Mouse (Mus musculus): Measurements from ENCODE around the gene Dnmt3a. TPM values are rescaled to one million over a fixed set of nuclear protein-coding genes. Genes with fewer than 3 reads are reported as not detected.

Gene Dnmt3a
- polyA plus RNA-seq, 1 experiment = 41.5 TPM

DNA sequence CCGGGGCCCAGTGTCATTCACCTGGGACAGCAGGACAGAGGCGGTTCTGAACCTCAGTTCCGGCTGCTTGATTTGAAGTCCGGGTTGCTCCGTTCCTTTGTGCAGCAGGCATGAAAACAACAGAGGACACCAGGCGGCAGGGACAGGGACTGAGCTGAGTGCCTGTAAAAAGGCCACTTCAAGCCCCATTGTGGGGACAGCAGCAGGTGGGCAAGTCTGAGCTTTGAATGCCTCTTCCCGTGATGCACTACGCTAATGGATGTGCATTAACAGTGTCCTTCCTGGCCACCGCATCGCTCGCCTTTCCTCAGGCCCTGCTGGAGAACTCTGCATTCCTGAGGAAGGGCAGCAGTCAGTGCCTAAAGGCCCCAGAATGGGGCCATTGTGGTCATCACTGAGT, 136.2 kb downstream of the Dnmt3a start:
- 72% methylated on average over 11 of the region's 11 CpGs for WGBS
- H3K4me1 ChIP-seq (ENCODE audit: control insufficient read depth, insufficient read depth, low read length) = no peaks in the 10 kb centered on the region
- no peak overlapping the region for H3K27ac ChIP-seq (ENCODE audit: control insufficient read depth, insufficient read depth, low read depth, low read length, poor library complexity)
- H3K4me3 ChIP-seq (replicated peaks; ENCODE audit: control insufficient read depth, low read depth, low read length) = no peak overlapping the region
- no peak for TF ChIP-seq CTCF (IDR thresholded peaks at IDR 0.05; ENCODE audit: control insufficient read depth, insufficient read depth, low read length)
- TF ChIP-seq POLR2A (IDR thresholded peaks at IDR 0.05; ENCODE audit: borderline replicate concordance, control insufficient read depth, low read depth, low read length) = no peak

DNA sequence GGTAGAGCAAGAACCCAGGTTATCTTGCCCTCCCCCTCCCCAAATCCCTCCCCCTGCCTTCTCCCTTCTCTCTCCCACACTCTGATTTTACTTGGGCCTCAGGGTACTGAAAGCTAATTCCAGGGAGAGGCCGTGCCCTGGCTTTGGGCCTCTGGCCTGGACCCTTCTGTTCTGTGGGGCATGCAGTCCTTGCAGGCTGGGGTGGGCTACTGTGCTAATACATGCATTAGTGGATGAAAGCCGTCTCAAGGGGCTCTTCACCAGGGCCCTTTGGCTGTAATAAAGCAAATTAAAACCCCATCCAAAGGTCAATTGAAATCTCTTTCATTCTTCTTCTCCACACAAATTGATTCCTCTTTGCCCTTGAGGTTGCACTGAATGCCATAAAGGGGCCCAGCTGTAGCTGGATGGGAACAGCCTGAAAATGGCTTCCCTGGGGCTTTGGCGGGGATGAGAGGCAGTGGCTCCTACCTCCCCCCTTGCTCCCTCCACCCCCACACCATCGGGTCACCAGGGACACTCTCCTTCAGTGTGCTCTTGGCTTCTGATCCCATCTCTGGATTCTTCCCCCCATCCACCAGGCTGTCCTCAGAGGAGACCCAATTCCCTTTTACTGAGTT, 138.8 kb downstream of the Dnmt3a start:
- 74% methylated on average over 4 of the region's 4 CpGs for WGBS
- no peaks in the 10 kb centered on the region for H3K4me1 ChIP-seq (ENCODE audit: control insufficient read depth, insufficient read depth, low read length)
- H3K4me3 ChIP-seq (replicated peaks; ENCODE audit: control insufficient read depth, low read depth, low read length) = no peak overlapping the region
- no peak for TF ChIP-seq CTCF (IDR thresholded peaks at IDR 0.05; ENCODE audit: control insufficient read depth, insufficient read depth, low read length)
- TF ChIP-seq POLR2A (IDR thresholded peaks at IDR 0.05; ENCODE audit: borderline replicate concordance, control insufficient read depth, low read depth, low read length) = no peak
- no peak overlapping the region for H3K27ac ChIP-seq (ENCODE audit: control insufficient read depth, insufficient read depth, low read depth, low read length, poor library complexity)

DNA sequence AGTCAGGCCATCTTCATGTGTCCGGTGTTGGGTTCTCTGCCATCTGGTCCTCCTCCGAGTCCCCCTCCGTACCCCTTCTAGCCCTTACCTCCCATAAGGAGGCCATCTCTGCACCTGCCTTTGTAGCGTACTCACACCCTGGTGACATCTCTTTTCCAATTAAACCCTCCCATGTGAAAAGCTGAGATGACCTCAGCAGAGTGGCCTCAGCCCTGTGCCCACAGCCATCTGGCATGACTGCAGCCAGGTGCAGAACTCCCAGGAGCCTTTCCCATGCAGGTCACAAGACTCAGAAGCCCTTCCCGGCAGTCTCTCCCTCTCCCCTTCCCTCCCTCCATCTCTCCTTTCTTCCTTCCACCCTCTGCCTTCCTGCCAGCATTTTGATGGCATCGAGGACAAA, 141.7 kb downstream of the Dnmt3a start:
- whole genome bisulfite sequencing = 68% methylated on average over 6 of the region's 6 CpGs
- H3K4me3 ChIP-seq (replicated peaks; ENCODE audit: control insufficient read depth, low read depth, low read length) = no peak overlapping the region
- no peaks in the 10 kb centered on the region for H3K4me1 ChIP-seq (ENCODE audit: control insufficient read depth, insufficient read depth, low read length)
- TF ChIP-seq POLR2A (IDR thresholded peaks at IDR 0.05; ENCODE audit: borderline replicate concordance, control insufficient read depth, low read depth, low read length) (no peak), CTCF (IDR thresholded peaks at IDR 0.05; ENCODE audit: control insufficient read depth, insufficient read depth, low read length) (no peak)
- H3K27ac ChIP-seq (ENCODE audit: control insufficient read depth, insufficient read depth, low read depth, low read length, poor library complexity) = no peak overlapping the region

DNA sequence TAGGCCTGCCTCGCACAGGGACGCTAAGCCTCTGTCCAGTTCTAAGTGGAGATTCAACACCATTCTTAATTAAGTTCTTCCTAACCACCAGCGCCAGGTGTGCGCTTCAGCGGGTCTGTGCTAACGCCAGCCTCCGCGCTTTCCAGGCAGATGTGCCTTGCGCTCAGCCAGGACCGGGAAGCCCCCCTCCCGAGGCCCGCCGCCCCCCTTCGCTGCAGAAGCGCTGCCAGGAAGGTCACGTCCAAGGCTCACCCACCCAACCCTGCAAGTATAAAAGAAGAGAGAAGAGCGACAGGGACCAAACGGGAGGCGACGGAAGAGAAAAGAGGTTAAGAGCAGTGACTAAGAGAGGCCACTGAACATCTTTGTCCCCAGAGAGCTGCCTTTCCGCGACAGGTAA, 148.8 kb downstream of the Dnmt3a start, which contains the start of gene Pomc:
Pomc (plus strand) TSS at position 301 of the 400 bp plus-strand sequence.
- TF ChIP-seq CTCF (IDR thresholded peaks at IDR 0.05; ENCODE audit: control insufficient read depth, insufficient read depth, low read length) (no peak), POLR2A (IDR thresholded peaks at IDR 0.05; ENCODE audit: borderline replicate concordance, control insufficient read depth, low read depth, low read length) (no peak)
- H3K4me3 ChIP-seq (replicated peaks; ENCODE audit: control insufficient read depth, low read depth, low read length) = no peak within 1 kb of the TSS
- WGBS = 33% methylated on average over 22 of the region's 22 CpGs
- no peak within 1 kb of the TSS for H3K27ac ChIP-seq (ENCODE audit: control insufficient read depth, insufficient read depth, low read depth, low read length, poor library complexity)
- no peaks in the 10 kb centered on the region; the same call in 1 of the 2 replicates for H3K4me1 ChIP-seq (ENCODE audit: control insufficient read depth, insufficient read depth, low read length)

DNA sequence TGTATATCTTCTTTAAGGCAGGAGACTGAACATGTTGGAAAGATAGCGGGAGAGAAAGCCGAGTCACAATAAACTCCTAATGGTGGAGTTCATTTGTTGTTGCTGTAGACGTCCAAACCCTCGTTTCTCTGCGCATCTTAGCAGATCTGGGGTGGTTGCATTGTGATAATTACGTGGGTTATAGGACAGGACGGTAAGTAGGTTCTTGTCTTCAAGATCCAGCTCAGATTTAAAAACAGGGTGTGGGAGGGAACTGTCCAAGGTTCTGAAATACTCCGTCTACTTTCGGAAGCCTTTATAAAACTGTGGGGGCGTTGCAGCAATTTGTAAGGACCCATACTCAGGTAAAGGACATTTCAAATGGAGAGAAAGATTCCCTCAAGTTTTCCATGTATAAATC, 149.6 kb downstream of the Dnmt3a start:
- H3K27ac ChIP-seq (ENCODE audit: control insufficient read depth, insufficient read depth, low read depth, low read length, poor library complexity) = no peak overlapping the region
- H3K4me1 ChIP-seq (ENCODE audit: control insufficient read depth, insufficient read depth, low read length) = no peaks in the 10 kb centered on the region; the same call in 1 of the 2 replicates
- TF ChIP-seq POLR2A (IDR thresholded peaks at IDR 0.05; ENCODE audit: borderline replicate concordance, control insufficient read depth, low read depth, low read length) (no peak), CTCF (IDR thresholded peaks at IDR 0.05; ENCODE audit: control insufficient read depth, insufficient read depth, low read length) (no peak)
- WGBS = 32% methylated on average over 10 of the region's 10 CpGs
- no peak overlapping the region for H3K4me3 ChIP-seq (replicated peaks; ENCODE audit: control insufficient read depth, low read depth, low read length)

GRCm38 (mm10) chr12:3956351-3956750, 150.5 kb downstream of the Dnmt3a start:
- TF ChIP-seq CTCF (IDR thresholded peaks at IDR 0.05; ENCODE audit: control insufficient read depth, insufficient read depth, low read length) (no peak), POLR2A (IDR thresholded peaks at IDR 0.05; ENCODE audit: borderline replicate concordance, control insufficient read depth, low read depth, low read length) (no peak)
- 13% methylated on average over 3 of the region's 3 CpGs for WGBS
- no peak overlapping the region for H3K4me3 ChIP-seq (replicated peaks; ENCODE audit: control insufficient read depth, low read depth, low read length)
- no peaks in the 10 kb centered on the region; the same call in 1 of the 2 replicates for H3K4me1 ChIP-seq (ENCODE audit: control insufficient read depth, insufficient read depth, low read length)
- H3K27ac ChIP-seq (ENCODE audit: control insufficient read depth, insufficient read depth, low read depth, low read length, poor library complexity) = no peak overlapping the region

- 4% methylated on average over 53 of the region's 53 CpGs for WGBS
- Histone ChIP-seq H3K4me1 (ENCODE audit: control insufficient read depth, insufficient read depth, low read length) (no peaks in the 10 kb centered on the region; the same call in 1 of the 2 replicates), H3K27ac (ENCODE audit: control insufficient read depth, insufficient read depth, low read depth, low read length, poor library complexity) (no peak overlapping the region), H3K4me3 (replicated peaks; ENCODE audit: control insufficient read depth, low read depth, low read length) (peak overlapping the region; percentile 61)
- peak; percentile 85 for TF ChIP-seq POLR2A (IDR thresholded peaks at IDR 0.05; ENCODE audit: borderline replicate concordance, control insufficient read depth, low read depth, low read length)
- TF ChIP-seq CTCF (IDR thresholded peaks at IDR 0.05; ENCODE audit: control insufficient read depth, insufficient read depth, low read length) = no peak
Observed at GRCm38 (mm10) chr12:3959791-3960543, 154.2 kb downstream of the Dnmt3a start.

GRCm38 (mm10) chr12:3960553-3960952, 154.7 kb downstream of the Dnmt3a start:
- 70% methylated on average over 4 of the region's 4 CpGs for WGBS
- Histone ChIP-seq H3K27ac (ENCODE audit: control insufficient read depth, insufficient read depth, low read depth, low read length, poor library complexity) (no peak overlapping the region), H3K4me1 (ENCODE audit: control insufficient read depth, insufficient read depth, low read length) (no peaks in the 10 kb centered on the region; the same call in 1 of the 2 replicates), H3K4me3 (replicated peaks; ENCODE audit: control insufficient read depth, low read depth, low read length) (no peak overlapping the region)
- TF ChIP-seq POLR2A (IDR thresholded peaks at IDR 0.05; ENCODE audit: borderline replicate concordance, control insufficient read depth, low read depth, low read length) (no peak), CTCF (IDR thresholded peaks at IDR 0.05; ENCODE audit: control insufficient read depth, insufficient read depth, low read length) (no peak)

Other genes with a start within 250 kb of the Dnmt3a start
- 22.5 and 34.6 TPM in 2 replicates for gene Dtnb, start 233.6 kb upstream of the Dnmt3a start, polyA plus RNA-seq (2011; ENCODE audit: insufficient read depth, insufficient read length, low replicate concordance, missing spikeins)
- 1.3 TPM in 1 of 2 replicates, not detected in the other for gene Pomc, start 148.9 kb downstream of the Dnmt3a start, polyA plus RNA-seq (2011; ENCODE audit: insufficient read depth, insufficient read length, low replicate concordance, missing spikeins)
- 0.16 and 0.25 TPM in 2 replicates for gene Efr3b, start 232.9 kb downstream of the Dnmt3a start, polyA plus RNA-seq (2011; ENCODE audit: insufficient read depth, insufficient read length, low replicate concordance, missing spikeins)